Mouse (Mus musculus) cerebellum, adult 9-10 months (tissue): Measurements from ENCODE around the gene Chmp4b.

Experiments
- DNase-seq: peaks from one replicate; pipeline ENCODE4 v3.0.0; 2022

The Chmp4b gene

DNA sequence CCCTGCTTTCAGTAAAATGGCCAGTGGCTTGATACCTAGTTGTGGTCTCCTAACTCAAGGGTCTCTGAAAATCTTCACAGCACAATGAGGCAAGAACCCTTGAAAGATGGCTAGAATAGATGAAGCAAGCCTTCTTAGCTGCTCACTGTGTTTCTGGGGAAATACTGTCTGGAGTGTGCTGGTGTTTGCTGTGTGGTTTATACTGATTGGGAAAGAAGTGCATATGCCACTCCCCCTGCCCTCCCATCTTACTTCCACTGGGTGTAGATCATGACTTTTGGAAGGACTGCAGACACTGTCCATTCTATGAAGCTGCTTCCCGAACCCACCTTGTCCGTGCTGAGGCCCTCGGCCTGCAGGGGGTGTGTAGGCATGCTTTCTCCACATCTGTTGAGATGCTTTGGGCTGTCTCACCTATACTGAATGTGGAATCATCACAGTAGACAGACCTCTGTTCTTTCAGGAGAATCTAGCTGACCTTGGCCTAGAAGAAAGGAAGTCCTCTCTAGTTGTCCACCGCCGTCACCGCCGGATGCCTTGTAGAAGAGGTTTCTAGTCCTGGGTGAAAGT is 33.5 kb downstream of the Chmp4b start:
- no peak for DNase-seq

DNA sequence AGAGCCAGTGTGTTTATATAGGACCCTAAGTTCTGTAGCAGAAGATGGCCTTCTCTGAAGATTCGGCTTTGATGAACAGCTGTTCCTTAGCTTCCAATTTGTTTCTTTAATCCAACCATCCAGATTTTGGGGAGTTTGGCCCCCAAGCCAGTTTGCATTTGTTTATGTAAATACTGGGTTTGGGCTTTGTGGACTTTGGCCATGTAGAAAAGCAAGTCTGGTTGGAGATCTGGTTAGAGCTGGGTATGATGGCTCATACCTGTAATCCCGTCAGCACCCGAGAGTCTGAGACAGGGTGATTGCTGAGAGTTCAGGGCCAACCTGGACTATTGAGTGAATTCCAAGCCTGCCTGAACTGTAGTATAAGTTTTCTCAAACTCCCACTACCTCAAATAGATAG is 34.3 kb downstream of the Chmp4b start:
- no peak for DNase-seq

DNA sequence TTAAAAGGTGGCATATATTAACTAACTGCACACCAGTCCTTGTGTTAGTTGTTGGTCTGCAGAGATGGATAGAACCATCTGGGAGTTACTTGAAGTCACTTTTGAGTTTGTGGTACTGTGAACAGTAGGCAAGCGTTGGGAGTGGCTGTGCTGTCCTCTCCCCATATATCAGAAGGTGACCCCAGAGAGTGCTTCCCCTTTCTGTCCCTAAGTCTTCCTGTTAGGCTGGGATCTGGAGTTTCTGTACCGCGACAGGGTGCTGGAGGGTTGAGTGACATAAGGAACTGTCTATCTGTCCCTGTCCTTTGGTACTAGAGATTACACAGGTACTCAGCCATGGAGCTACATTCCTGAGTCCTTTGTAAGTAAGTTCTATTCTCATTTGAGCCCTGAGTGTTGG is 35.3 kb downstream of the Chmp4b start:
- DNase-seq, result no peak

DNA sequence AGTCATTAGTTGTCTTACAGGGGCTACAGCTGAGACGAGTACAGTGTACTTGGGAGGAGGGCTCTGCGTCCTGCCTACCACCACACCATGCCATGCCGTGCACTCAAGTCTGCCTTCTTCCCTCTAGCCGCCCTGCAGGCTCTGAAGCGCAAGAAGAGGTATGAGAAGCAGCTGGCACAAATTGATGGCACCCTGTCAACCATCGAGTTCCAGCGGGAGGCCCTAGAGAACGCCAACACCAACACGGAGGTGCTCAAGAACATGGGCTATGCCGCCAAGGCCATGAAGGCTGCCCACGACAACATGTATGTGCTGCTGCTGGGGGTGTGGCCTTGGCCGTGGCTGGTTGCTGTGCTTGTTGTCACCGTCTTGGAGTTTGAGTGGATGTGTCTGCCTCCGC is 37.9 kb downstream of the Chmp4b start:
- DNase-seq, result no peak

DNA sequence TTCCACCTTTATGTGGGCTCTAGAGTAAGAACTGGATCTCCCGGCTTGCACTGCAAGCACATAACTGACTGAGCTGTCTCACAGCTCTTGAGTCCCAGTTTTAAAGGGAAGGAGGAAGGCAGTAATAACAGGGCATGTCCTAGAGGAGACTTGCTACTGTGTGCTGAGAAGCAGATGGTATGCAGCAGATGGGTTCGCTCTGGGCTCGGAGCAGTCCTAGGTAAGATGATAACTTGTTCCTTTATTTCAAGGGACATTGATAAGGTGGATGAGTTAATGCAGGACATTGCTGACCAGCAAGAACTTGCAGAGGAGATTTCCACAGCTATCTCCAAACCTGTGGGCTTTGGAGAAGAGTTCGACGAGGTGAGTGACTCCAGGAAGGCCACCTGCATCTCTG is 39.5 kb downstream of the Chmp4b start:
- peak; percentile 79 for DNase-seq

DNA sequence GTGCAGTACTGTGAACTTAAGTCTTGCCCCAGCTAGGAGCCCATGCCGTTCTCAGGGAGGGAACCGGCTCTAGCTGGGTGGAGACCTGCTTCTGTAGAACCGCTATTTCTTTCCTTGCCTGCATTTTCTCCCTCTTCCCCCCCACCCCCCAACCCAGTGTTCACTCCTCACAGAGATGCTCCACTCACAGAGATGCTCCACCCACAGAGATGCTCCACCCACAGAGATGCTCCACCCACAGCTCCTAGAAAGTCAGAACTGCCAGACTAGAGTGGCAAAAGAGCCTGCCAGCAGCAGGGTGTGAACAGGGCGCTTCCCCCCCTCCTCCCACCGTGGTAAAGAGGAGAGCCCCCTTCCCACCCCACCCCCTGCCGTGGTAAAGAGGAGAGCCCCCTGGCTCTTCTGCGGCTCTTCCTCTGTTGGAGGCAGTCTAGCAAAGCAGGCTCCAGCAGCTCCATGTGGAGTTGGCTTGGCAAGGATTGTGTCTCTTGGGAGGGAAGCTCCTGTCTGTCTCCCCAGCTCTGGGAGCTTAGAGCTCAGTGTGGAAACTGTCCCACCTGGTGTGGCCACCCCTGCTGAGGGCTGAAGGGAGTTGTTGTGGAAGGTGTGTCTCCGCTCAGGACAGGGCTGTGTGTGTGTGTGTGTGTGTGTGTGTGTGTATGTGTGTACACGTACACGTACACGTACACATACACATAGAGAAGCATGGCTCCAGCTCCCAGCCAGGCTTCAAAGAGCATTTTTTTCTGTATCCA is 41.9 kb downstream of the Chmp4b start:
- DNase-seq, result no peak

DNA sequence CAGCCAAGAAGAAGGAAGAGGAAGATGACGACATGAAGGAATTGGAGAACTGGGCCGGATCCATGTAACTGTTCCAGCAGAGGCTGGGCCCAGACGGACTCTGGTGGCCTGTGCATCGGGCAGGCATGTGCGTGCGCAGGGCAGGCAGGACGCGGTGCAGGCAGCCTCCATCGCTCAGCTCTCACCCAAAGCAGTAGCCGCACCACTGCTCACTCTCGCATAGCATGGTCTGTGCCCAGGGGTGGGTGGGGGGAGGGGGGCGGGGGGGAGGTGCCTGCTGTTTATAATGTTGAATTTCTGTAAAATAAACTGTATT is 42.4 kb downstream of the Chmp4b start:
- no peak for DNase-seq

DNA sequence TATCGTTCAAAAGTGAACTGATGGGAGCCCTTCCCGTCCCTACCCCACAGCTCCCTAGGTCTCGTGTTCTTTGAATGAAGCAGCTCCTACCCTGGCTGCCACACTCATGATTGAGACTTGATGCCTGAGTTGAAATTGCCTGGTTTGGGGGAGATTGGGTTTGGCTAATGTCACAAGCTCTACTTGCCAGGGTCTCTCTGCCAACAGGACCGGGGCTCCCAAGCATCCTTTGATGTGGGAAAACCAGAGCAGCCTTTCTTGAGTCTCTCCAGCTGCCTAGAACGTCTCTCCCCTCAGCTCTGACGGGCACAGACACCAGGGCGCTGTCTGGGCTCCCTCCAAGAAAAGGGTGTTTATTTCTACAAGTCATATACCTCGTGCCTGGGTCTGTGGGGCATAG is 44.2 kb downstream of the Chmp4b start:
- no peak for DNase-seq

DNA sequence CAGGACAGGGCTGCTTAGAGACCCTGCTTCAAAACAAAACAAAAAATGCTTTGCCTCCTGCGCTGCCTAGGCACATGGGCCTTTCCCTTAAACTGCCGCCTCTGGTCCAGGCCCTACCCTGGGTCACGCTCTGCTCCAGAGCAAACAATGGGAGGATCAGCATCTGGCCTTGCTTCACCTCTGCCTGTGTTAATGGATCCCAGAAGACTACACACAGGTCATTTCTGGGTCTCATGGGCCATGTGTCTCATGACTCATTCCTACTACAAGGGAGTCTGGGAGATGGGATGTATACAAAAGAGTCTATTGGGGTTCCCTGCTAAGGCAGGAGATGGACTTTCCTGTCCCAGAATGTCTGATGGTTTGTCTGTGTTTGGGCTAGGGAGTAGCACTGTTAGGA is 45.2 kb downstream of the Chmp4b start:
- DNase-seq, result no peak

DNA sequence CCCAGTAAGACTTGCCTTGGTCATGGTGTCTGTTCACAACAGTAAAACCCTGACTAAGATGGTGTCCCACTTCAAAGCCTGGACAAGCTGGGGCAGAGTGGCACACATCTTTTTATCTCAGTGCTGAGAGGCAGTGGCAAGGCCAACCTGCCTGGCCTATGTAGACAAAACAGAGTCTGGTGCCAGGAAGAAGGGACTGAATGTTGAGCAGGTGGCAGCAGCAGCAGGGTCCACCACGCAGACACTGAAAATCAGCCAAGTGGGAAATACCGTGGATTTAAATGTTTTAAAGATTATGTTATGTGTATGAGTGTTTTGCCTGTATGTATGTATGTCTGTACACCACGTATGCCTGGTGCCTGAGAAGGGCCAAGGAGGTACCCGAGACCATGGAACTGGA is 47.9 kb downstream of the Chmp4b start:
- no peak for DNase-seq

DNA sequence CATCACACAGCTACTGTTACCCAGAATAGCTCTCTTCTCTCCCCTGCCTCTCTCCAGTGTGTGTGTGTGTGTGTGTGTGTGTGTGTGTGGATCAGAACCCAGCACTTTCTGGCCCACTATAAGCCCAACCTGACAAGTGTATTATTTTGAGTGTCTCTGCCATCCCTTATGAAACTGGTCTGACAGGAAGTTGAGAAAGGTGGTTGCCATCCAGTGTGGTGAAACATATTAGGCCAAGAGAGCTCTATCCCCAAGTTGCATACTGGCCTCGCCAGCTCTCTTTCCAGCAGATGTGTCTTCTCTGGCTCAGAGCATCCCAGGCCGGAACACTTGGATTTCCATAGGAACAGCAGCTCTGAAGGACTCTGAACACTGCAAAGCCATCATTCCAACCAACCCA is 48.7 kb downstream of the Chmp4b start:
- no peak for DNase-seq

DNA sequence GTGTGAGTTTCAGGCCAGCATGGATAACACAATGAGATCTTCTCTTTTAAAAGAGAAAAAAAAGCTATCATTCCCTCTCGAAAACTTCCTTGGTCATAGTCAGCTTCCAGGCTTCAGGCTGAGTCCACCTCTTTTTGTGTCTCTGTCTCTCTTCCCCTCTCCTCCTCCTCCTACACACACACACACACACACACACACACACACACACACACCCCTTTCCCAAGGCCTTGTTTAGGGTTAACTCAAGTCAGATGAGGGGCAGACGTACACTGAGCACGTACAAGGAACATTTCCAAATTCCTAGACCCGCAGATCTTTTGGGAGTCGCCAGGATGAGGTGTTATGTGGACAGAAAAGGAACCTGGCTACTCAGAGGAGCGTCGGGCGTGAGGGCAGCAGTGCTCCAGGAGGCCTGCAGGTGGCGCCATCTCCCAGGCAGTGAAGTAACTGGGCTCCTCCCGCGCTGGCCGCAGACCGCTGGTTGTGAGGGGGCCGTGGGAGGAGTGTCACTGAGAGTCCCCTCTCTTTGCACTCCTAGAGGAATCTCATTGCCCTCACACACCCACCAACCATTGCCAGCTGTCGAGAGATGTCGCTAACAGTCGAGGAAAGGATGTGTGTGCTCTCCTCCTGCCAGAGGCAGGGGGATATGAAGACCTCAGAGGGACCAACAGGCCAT is 51.3 kb downstream of the Chmp4b start:
- peak; percentile 72 for DNase-seq

DNA sequence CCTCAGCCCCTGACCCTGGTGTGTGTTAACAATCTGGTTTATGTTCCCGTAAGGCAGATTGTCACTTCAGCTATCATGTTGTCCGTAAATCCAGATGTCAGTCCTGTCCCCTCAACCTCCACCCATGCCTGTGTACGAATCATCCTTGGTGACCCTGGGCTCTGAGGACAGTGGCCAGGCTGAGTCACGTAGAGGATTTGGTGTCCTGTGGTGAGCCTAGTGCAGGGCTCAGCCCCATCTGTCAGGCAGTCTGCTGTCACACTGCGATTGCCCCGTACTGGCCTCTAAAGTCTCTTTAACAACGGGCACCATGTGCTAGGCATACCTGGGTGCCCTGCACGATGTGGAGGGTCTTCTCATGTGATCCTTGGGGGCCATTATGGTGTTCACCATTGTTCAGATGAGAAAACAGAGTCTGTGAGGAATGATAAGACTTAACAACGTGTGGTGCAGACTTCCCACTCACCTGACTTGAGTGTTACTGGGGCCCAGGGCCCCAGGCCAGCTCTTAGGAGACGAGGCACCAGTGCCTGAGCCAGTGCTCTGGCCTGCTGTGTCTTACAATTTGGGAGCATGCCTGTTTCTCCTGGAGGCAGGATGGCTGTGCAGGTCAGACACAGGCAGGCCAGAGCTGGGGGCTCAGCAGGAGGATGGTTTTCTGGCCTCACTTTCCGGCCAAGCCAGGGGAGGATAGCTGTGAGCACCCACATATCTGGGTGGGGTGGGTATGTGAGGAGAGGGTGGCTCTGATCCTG is 55.2 kb downstream of the Chmp4b start:
- DNase-seq, result peak; percentile 83

DNA sequence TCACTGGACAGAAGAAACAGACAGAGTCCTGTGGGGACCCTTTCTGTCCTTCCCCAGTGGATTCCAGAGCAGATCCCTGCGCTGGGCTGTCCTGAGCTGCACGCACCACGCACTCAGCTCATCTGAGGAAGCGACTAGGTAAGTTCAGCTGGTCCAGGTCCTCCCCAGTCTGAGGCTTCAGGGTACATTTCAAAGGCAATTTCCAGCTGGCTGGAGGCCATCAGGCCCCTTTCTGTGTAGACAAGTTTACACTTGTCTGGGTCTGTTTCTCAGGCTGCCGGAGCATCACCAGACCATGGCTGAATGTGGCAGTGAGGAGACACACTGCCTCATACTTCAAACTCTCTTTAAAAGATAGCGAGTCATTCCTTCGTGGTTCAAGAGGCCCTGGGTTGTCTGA is 55.8 kb downstream of the Chmp4b start:
- no peak for DNase-seq

DNA sequence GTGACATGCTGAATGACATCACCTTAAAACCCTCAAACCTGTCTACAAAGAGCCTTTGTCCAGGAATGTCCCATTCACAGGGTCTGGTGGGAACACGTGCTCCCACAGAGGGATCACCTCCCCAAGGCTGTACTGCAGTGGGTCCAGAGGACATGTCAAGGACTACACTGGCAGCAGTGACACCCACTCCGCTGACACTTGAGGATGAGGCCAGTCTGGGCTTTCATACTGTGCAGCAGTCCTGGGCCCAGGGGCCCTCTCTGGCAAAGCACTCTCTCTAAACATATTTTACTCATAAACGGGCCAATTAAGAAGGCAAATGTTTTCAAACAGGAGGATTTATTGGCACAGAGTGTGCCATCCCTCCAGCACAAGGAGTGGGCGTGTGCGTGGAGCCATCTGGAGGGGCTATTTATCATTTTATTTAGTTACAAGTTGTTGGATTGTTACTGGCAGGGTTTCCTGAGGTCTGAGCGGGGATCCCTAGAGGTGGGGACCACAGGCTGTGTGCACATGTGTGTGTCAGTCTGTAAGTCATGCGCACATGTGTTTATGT is 56.4 kb downstream of the Chmp4b start:
- no peak for DNase-seq

DNA sequence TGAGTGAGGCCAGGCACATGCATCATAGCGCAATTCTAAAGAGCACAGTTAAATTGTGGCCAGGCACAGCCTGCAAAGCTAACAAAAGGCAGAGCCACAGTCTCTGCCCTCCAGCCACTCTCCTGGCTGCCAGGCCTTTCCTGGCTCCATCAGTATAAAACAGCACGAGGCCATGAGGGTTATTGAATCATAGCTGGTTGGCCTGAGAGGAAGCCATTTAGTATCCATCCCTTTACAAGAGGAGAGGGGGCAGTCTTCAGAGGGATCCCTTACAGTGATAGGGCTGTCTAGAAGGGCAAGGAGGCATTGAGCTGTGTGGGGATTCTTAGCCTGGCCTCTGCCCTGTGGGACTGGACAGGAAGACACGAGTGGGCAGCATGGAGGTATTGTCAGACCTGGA is 60.2 kb downstream of the Chmp4b start:
- DNase-seq, result peak; percentile 85

DNA sequence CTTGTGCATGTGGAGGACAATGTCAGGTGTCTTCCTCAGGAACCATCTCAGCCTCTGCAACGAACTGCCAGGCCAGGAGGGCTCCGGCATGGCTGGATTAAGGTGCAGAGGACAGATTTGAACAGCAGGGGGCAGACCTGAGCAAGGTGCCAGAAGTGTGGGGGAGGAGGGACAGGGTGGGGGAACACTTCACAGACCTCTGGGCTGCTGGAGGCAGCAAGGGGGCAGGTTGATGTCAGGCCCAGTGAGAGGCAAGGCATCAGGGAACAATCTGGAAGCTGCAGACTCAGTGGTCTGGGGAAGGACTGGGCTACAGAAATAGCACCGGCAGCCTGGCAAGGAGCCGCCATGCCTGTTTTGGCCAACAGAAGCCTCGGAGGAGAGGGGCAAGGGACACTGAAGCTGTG is 60.8 kb downstream of the Chmp4b start:
- peak; percentile 66 for DNase-seq

DNA sequence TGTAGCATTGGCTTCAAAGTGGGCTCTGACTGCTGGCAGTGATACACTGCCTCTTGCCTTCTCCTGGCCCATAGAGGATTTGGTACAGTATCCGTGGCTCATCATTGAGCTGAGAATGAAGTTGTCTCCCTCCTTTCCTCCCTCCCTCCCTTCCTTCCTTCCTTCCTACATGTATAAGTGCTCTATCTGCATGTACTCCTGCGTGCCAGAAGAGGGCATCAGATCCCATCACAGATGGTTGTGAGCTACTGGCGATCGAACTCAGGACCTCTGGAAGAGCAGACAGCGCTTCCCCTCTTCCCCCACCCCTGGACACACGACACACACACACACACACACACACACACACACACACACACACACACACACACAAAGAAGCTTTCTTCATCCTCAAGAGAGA is 61.6 kb downstream of the Chmp4b start:
- no peak for DNase-seq

DNA sequence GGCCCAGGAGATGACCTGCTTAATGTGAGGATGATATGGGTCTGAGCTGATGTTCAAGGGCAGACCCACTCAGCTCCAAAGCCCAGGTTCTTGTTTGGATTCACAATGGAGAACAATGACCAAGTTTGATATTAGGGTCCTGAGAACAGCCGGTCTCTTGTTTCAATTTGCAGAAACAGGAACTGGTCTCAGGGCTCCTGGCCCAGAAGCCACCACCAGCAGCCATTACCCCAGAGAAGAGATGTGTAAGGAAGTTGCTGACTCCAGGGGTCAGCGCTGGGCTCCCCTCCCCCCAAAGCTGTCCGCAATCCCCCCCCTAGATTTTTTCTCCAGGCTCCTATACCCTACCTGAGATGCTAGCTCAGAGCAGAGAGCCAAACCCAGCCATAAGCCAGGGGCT is 62.5 kb downstream of the Chmp4b start:
- DNase-seq, result no peak

DNA sequence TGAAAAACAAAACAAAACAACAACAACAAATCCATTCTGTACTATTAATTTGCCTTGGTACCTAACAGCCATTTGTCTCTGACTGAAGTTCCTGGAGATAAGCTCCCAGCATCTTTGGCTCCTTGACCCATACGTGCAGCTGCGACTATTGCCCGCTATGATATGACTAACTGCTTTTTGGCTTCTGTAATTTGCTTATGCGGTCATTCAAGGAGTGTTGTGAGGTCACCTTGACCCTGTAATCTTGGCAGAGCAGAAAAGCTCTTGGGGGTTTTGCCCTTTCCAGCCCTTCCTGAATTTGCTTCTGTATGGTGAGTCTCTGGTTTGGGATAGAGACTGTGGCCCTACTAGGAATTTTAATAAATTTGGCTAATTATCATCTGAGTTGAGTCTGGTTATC is 65.1 kb downstream of the Chmp4b start:
- no peak for DNase-seq

DNA sequence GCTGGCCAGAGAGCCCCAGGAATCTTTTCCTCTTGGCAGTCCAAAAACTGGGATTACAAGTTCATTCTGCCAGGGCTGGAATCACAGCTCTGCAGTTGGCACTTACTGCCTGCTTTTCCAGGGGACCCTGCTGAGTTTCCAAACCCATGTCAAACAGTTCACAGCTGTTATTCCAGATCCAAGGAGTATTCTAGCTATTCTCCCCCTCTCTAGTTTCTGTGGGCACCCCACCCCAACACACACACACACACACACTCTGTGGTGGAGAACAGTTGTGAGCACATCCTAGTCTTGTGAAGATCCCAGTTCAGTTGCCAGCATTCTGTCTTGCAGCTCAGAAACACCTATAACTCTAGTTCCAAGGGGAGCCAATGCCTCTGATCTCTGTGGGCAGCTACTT is 65.6 kb downstream of the Chmp4b start:
- peak; percentile 82 for DNase-seq

DNA sequence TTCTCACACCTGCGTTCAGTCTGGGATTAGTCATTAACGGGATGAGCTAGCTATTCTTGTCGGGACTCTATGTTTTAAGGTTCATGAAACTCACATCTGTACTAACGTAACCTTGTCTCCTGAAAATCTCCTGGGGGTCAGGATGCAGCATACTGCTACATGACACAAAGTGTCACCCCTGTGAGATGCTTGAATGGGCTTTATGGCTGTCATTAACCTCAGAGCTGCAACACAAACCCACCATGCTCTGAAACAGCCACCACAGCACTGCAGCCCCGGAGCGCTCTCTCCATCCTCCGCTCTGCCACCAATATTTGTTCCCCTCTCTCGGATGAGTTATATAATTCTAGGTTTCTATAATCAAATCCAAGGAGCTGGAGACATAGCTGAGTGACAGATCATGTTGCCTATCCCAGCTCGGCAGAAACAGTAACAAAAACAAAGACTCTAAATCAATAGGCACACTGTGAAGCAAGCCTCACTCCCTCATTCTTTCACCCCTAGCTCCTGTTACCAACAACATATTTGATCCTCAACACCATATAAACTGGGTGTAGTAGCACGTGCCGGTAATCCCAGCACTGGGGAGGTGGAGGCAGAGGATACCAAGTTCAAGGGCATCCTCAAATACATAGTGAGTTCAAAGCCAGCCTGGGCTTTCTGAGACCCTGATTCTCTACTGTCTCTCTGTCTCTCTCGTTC is 67.5 kb downstream of the Chmp4b start:
- DNase-seq, result no peak

DNA sequence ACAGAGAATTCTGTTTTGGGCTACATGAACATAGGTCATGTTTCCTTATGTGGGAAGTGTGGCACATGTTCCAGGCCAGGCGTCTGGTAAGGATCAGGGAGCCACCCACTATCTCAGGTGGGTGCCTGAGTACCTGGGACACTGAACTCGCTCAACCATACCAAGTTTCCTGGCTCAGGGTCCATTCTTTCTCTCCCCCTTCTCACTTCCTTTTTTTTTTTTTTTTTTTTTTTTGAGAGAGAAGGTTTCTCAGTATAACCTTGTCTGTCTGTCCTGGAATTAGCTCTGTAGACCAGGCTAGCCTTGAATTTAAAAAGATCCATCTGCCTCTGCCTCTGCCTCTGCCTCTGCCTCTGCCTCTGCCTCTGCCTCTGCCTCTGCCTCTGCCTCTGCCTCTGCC is 68.8 kb downstream of the Chmp4b start:
- no peak for DNase-seq
